Mouse (Mus musculus): Measurements from ENCODE around the gene Dhx33. TPM values are rescaled to one million over a fixed set of nuclear protein-coding genes. Genes with fewer than 3 reads are reported as not detected.

Gene Dhx33
- polyA plus RNA-seq, 1 experiment from 2014 or later = 18.8 TPM

- peaks cover 11% of the 10 kb centered on the region for H3K4me1 ChIP-seq (replicated peaks)
- DNase-seq (ENCODE audit: low spot score) = peak; percentile 12
- peaks cover 69% of the 10 kb centered on the region for H3K36me3 ChIP-seq
- no peak overlapping the region for H3K27ac ChIP-seq
- 80% methylated on average over 4 of the region's 4 CpGs for WGBS
- no peak overlapping the region for H3K4me3 ChIP-seq
- H3K27me3 ChIP-seq (ENCODE audit: insufficient read depth, poor library complexity, severe bottlenecking) = no peaks in the 10 kb centered on the region
- no peaks in the 10 kb centered on the region for H3K9me3 ChIP-seq
Observed at GRCm38 (mm10) chr11:70973947-70974346, 30.3 kb downstream of the Dhx33 start.

GRCm38 (mm10) chr11:70972586-70972985 lies 31.7 kb downstream of the Dhx33 start:
- Histone ChIP-seq H3K4me1 (replicated peaks) (peaks cover 22% of the 10 kb centered on the region), H3K27me3 (ENCODE audit: insufficient read depth, poor library complexity, severe bottlenecking) (no peaks in the 10 kb centered on the region), H3K27ac (no peak overlapping the region), H3K9me3 (no peaks in the 10 kb centered on the region), H3K4me3 (no peak overlapping the region), H3K36me3 (peaks cover 58% of the 10 kb centered on the region)
- WGBS = 82% methylated on average over 1 of the region's 1 CpGs
- DNase-seq (ENCODE audit: low spot score) = no peak

- Histone ChIP-seq H3K27ac (peak overlapping the region; percentile 94), H3K9me3 (no peaks in the 10 kb centered on the region), H3K4me1 (replicated peaks) (peaks cover 22% of the 10 kb centered on the region), H3K36me3 (peaks cover 54% of the 10 kb centered on the region), H3K27me3 (ENCODE audit: insufficient read depth, poor library complexity, severe bottlenecking) (no peaks in the 10 kb centered on the region), H3K4me3 (peak overlapping the region; percentile 93)
- no peak for DNase-seq (ENCODE audit: low spot score)
- WGBS = 19% methylated on average over 24 of the region's 24 CpGs
Observed at GRCm38 (mm10) chr11:70970560-70971540, 33.4 kb downstream of the Dhx33 start.

GRCm38 (mm10) chr11:70969821-70970559 lies 34.2 kb downstream of the Dhx33 start, which contains the start of the genes Nup88 and Rpain:
Gene Nup88 (minus strand): TSS chr11:70969973.
Gene Rpain (plus strand): TSS chr11:70970213.
- Histone ChIP-seq H3K4me3 (peak within 1 kb of the TSS; percentile 93), H3K36me3 (peaks cover 54% of the 10 kb centered on the region), H3K27me3 (ENCODE audit: insufficient read depth, poor library complexity, severe bottlenecking) (no peaks in the 10 kb centered on the region), H3K27ac (peak within 1 kb of the TSS; percentile 94), H3K4me1 (replicated peaks) (peaks cover 22% of the 10 kb centered on the region), H3K9me3 (no peaks in the 10 kb centered on the region)
- under 1% methylated on average over 43 of the region's 43 CpGs for WGBS
- DNase-seq (ENCODE audit: low spot score) = peak; percentile 95

GRCm38 (mm10) chr11:70969271-70969794 lies 34.9 kb downstream of the Dhx33 start:
- DNase-seq (ENCODE audit: low spot score) = no peak
- Histone ChIP-seq H3K4me3 (peak overlapping the region; percentile 93), H3K27ac (peak overlapping the region; percentile 94), H3K36me3 (peaks cover 54% of the 10 kb centered on the region), H3K9me3 (no peaks in the 10 kb centered on the region), H3K4me1 (replicated peaks) (peaks cover 22% of the 10 kb centered on the region), H3K27me3 (ENCODE audit: insufficient read depth, poor library complexity, severe bottlenecking) (no peaks in the 10 kb centered on the region)
- under 1% methylated on average over 25 of the region's 25 CpGs for WGBS

- no peak for DNase-seq (ENCODE audit: low spot score)
- no peak overlapping the region for H3K27ac ChIP-seq
- 83% methylated on average over 4 of the region's 4 CpGs for WGBS
- H3K36me3 ChIP-seq = peaks cover 80% of the 10 kb centered on the region
- H3K4me3 ChIP-seq = no peak overlapping the region
- no peaks in the 10 kb centered on the region for H3K9me3 ChIP-seq
- peaks cover 14% of the 10 kb centered on the region for H3K4me1 ChIP-seq (replicated peaks)
- no peaks in the 10 kb centered on the region for H3K27me3 ChIP-seq (ENCODE audit: insufficient read depth, poor library complexity, severe bottlenecking)
Observed at GRCm38 (mm10) chr11:70964222-70964907, 39.9 kb downstream of the Dhx33 start.

- no peak overlapping the region for H3K27ac ChIP-seq
- 94% methylated on average over 5 of the region's 5 CpGs for WGBS
- H3K9me3 ChIP-seq = no peaks in the 10 kb centered on the region
Observed at GRCm38 (mm10) chr11:70960786-70961554, 43.3 kb downstream of the Dhx33 start.

GRCm38 (mm10) chr11:70954711-70955110 lies 49.5 kb downstream of the Dhx33 start:
- Histone ChIP-seq H3K9me3 (no peaks in the 10 kb centered on the region), H3K36me3 (peaks cover 100% of the 10 kb centered on the region), H3K4me1 (replicated peaks) (no peaks in the 10 kb centered on the region), H3K4me3 (no peak overlapping the region), H3K27ac (no peak overlapping the region), H3K27me3 (ENCODE audit: insufficient read depth, poor library complexity, severe bottlenecking) (no peaks in the 10 kb centered on the region)
- 89% methylated on average over 4 of the region's 4 CpGs for WGBS
- no peak for DNase-seq (ENCODE audit: low spot score)

More at GRCm38 (mm10) chr11:70960786-70961554, 43.3 kb downstream of the Dhx33 start:
- H3K36me3 ChIP-seq = peaks cover 100% of the 10 kb centered on the region
- H3K27me3 ChIP-seq (ENCODE audit: insufficient read depth, poor library complexity, severe bottlenecking) = no peaks in the 10 kb centered on the region
- DNase-seq (ENCODE audit: low spot score) = no peak
- no peaks in the 10 kb centered on the region for H3K4me1 ChIP-seq (replicated peaks)
- H3K4me3 ChIP-seq = no peak overlapping the region

GRCm38 (mm10) chr11:70944935-70945817 lies 59.1 kb downstream of the Dhx33 start:
- H3K27ac ChIP-seq = no peak overlapping the region
- H3K36me3 ChIP-seq = peaks cover 99% of the 10 kb centered on the region
- H3K9me3 ChIP-seq = no peaks in the 10 kb centered on the region
- DNase-seq (ENCODE audit: low spot score) = no peak
- no peak overlapping the region for H3K4me3 ChIP-seq
- no peaks in the 10 kb centered on the region for H3K27me3 ChIP-seq (ENCODE audit: insufficient read depth, poor library complexity, severe bottlenecking)
- 91% methylated on average over 4 of the region's 4 CpGs for WGBS
- H3K4me1 ChIP-seq (replicated peaks) = no peaks in the 10 kb centered on the region

- Histone ChIP-seq H3K27me3 (ENCODE audit: insufficient read depth, poor library complexity, severe bottlenecking) (no peaks in the 10 kb centered on the region), H3K36me3 (peaks cover 99% of the 10 kb centered on the region), H3K9me3 (no peaks in the 10 kb centered on the region), H3K4me3 (no peak overlapping the region), H3K4me1 (replicated peaks) (no peaks in the 10 kb centered on the region), H3K27ac (no peak overlapping the region)
- 93% methylated on average over 7 of the region's 7 CpGs for WGBS
- no peak for DNase-seq (ENCODE audit: low spot score)
Observed at GRCm38 (mm10) chr11:70943651-70944050, 60.6 kb downstream of the Dhx33 start.

GRCm38 (mm10) chr11:70942596-70942995 lies 61.6 kb downstream of the Dhx33 start:
- Histone ChIP-seq H3K36me3 (peaks cover 99% of the 10 kb centered on the region), H3K4me1 (replicated peaks) (no peaks in the 10 kb centered on the region), H3K27ac (no peak overlapping the region), H3K27me3 (ENCODE audit: insufficient read depth, poor library complexity, severe bottlenecking) (no peaks in the 10 kb centered on the region), H3K4me3 (no peak overlapping the region), H3K9me3 (no peaks in the 10 kb centered on the region)
- DNase-seq (ENCODE audit: low spot score) = no peak
- 84% methylated on average over 1 of the region's 1 CpGs for WGBS

All from hindbrain, embryonic 10.5 days (tissue).